Mouse (Mus musculus) stomach, postnatal 0 days (tissue): ENCODE results near the gene Timmdc1. TPM values are rescaled to one million over a fixed set of nuclear protein-coding genes. Genes with fewer than 3 reads are reported as not detected.

ENCODE experiments used
- ATAC-seq: fragments of 200-750 bp; cut with Nextera tagmentation; 2 replicates; pipeline ENCODE4 v1.8.0; 2017; ENCODE audit not compliant: low FRiP score, low TSS enrichment
- DNase-seq: peaks from one replicate; pipeline ENCODE4 v3.0.0-alpha.2; 2016; ENCODE audit warnings: low spot score
- H3K27ac ChIP-seq: fragments of 300-500 bp; sonication (generic); replicated peaks from 2 replicates; pipeline ENCODE4 v1.5.1; 2014; ENCODE audit warnings: mild to moderate bottlenecking, control low read depth
- H3K27me3 ChIP-seq: fragments of 300-500 bp; sonication (generic); 2 replicates; pipeline ENCODE4 v1.6.1; 2014; ENCODE audit warnings: low read length; ENCODE audit not compliant: control insufficient read depth, insufficient read depth
- H3K36me3 ChIP-seq: fragments of 300-500 bp; sonication (generic); 2 replicates; pipeline ENCODE4 v1.6.1; 2014; ENCODE audit warnings: low read length, mixed read lengths; ENCODE audit not compliant: control insufficient read depth, insufficient read depth
- H3K4me1 ChIP-seq: fragments of 300-500 bp; sonication (generic); replicated peaks from 2 replicates; pipeline ENCODE4 v1.6.1; 2014; ENCODE audit warnings: antibody characterized with exemption; ENCODE audit not compliant: control insufficient read depth, insufficient read depth
- H3K4me2 ChIP-seq: fragments of 300-500 bp; sonication (generic); replicated peaks from 2 replicates; pipeline ENCODE4 v1.6.1; 2014; ENCODE audit warnings: low read depth, mild to moderate bottlenecking, control low read depth, moderate library complexity
- H3K4me3 ChIP-seq: fragments of 300-500 bp; sonication (generic); 2 replicates; pipeline ENCODE4 v1.5.1; 2014; ENCODE audit warnings: low read depth, low read length, control low read depth
- H3K9ac ChIP-seq: fragments of 300-500 bp; sonication (generic); 2 replicates; pipeline ENCODE4 v1.6.1; 2014; ENCODE audit warnings: mild to moderate bottlenecking, low read length, control low read depth, mixed read lengths
- H3K9me3 ChIP-seq: fragments of 300-500 bp; sonication (generic); 2 replicates; pipeline ENCODE4 v1.6.1; 2016; ENCODE audit warnings: low read length; ENCODE audit not compliant: control insufficient read depth
- CTCF ChIP-seq: IDR thresholded peaks from 2 replicates; pipeline ENCODE4 v1.5.1; 2016; ENCODE audit warnings: antibody characterized with exemption, low read depth, mild to moderate bottlenecking, moderate library complexity
- EP300 ChIP-seq: optimal IDR thresholded peaks from 2 replicates; pipeline ENCODE3; 2016; ENCODE audit warnings: antibody characterized with exemption
- WGBS: fragments of 180-500 bp; shearing (Covaris S2); extraction: QIAGEN DNeasy Blood & Tissue Kit; methylation state at CpG from one replicate; pipeline ENCODE4 v1.1.7; 2014; 5-methylcytosine and 5-hydroxymethylcytosine counted together
- polyA plus RNA-seq: library from polyadenylated mRNA; unstranded; fragments of >200 nt; fragmentation: Nextera tagmentation; extraction: Ambion mirVana; gene quantifications from 2 replicates; pipeline ENCODE4 v1.2.1, GENCODE M21; 2015

Timmdc1 gene
- polyA plus RNA-seq, 1 experiment from 2014 or later: 15.5 TPM

- no peak for ATAC-seq
- Histone ChIP-seq H3K36me3 (no peaks in the 10 kb centered on the region), H3K4me3 (no peak overlapping the region), H3K27ac (no peak overlapping the region), H3K27me3 (no peaks in the 10 kb centered on the region), H3K4me2 (no peak overlapping the region), H3K4me1 (no peaks in the 10 kb centered on the region), H3K9me3 (no peaks in the 10 kb centered on the region), H3K9ac (no peak overlapping the region)
- 57% methylated on average over 11 of the region's 11 CpGs for WGBS
- TF ChIP-seq EP300 (no peak), CTCF (no peak)
- DNase-seq: no peak
Observed at GRCm38 (mm10) chr16:38456812-38457567, 65.5 kb downstream of the Timmdc1 start.

- WGBS: 68% methylated on average over 16 of the region's 17 CpGs
- no peaks in the 10 kb centered on the region for H3K27me3 ChIP-seq
- no peaks in the 10 kb centered on the region for H3K4me1 ChIP-seq
- H3K4me2 ChIP-seq: no peak within 1 kb of the TSS
- H3K36me3 ChIP-seq: no peaks in the 10 kb centered on the region
- no peak for DNase-seq
- H3K4me3 ChIP-seq: no peak within 1 kb of the TSS
- TF ChIP-seq EP300 (no peak), CTCF (no peak)
- ATAC-seq: no peak
- no peak within 1 kb of the TSS for H3K9ac ChIP-seq
- no peaks in the 10 kb centered on the region for H3K9me3 ChIP-seq
- H3K27ac ChIP-seq: no peak within 1 kb of the TSS
Observed at GRCm38 (mm10) chr16:38455511-38456418, 66.7 kb downstream of the Timmdc1 start, which contains the start of gene Cd80. TSS of gene Cd80 (plus strand) at chr16:38455561.

GRCm38 (mm10) chr16:38454533-38455254 lies 67.8 kb downstream of the Timmdc1 start:
- Histone ChIP-seq H3K4me1 (no peaks in the 10 kb centered on the region), H3K4me2 (no peak overlapping the region), H3K9me3 (no peaks in the 10 kb centered on the region), H3K9ac (no peak overlapping the region), H3K4me3 (no peak overlapping the region), H3K27ac (no peak overlapping the region), H3K36me3 (no peaks in the 10 kb centered on the region; the same call in 1 of the 2 replicates), H3K27me3 (no peaks in the 10 kb centered on the region)
- DNase-seq (no peak), ATAC-seq (no peak)
- TF ChIP-seq CTCF: no peak
- no peak for TF ChIP-seq EP300
- WGBS: 77% methylated on average over 11 of the region's 11 CpGs

DNA sequence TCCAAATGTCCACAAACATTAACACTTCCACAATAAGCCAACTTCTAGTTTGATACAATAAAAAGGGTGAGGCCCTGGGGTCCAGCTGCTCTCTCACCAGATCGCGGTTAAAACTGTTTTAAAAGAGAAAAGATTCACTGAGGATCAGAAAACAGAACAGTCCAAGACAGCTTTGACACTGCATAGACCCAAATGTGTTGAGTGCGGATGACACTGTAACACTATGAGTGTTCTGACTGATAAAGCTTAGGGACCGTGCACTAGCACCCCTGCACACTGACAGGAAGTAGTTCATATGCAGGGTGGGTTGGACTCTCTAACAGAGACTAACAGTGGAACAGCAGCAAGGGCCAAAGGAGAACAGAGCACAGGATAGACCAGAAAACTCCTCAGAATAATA lies 68.5 kb downstream of the Timmdc1 start:
- Histone ChIP-seq H3K27me3 (no peaks in the 10 kb centered on the region), H3K9ac (no peak overlapping the region), H3K4me1 (no peaks in the 10 kb centered on the region), H3K4me3 (no peak overlapping the region), H3K36me3 (peaks cover 4% of the 10 kb centered on the region), H3K27ac (no peak overlapping the region), H3K9me3 (no peaks in the 10 kb centered on the region), H3K4me2 (no peak overlapping the region)
- 93% methylated on average over 4 of the region's 4 CpGs for WGBS
- DNase-seq (no peak), ATAC-seq (no peak)
- TF ChIP-seq EP300 (no peak), CTCF (no peak)

DNA sequence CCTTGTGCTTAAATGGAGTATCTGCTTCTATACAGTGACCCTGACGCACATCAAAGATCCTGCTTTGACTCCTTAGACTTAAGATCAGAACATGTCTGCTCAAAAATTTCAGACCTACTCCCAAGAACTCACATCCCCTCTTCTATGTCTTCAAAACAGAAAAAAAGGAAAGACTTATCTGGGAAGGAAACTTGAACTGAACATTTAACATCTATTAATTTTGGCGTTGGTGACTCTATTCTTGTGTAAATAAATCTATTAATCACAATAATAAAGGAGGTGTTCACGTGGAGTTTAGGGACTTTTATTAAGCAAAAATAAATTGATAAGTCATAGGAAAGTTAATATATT lies 69.3 kb downstream of the Timmdc1 start:
- TF ChIP-seq CTCF (no peak), EP300 (no peak)
- no peaks in the 10 kb centered on the region for H3K27me3 ChIP-seq
- peak overlapping the region; percentile 96 for H3K27ac ChIP-seq
- 13% methylated on average over 3 of the region's 3 CpGs for WGBS
- no peaks in the 10 kb centered on the region for H3K9me3 ChIP-seq
- H3K4me3 ChIP-seq: peak overlapping the region; percentile 65
- ATAC-seq (no peak), DNase-seq (no peak)
- peak overlapping the region; percentile 91 for H3K9ac ChIP-seq
- H3K36me3 ChIP-seq: peaks cover 4% of the 10 kb centered on the region
- no peaks in the 10 kb centered on the region for H3K4me1 ChIP-seq
- H3K4me2 ChIP-seq: peak overlapping the region; percentile 93
